Mouse (Mus musculus) hindbrain, embryonic 11.5 days (tissue): Measurements from ENCODE around the gene Upf1. TPM values are rescaled to one million over a fixed set of nuclear protein-coding genes. Genes with fewer than 3 reads are reported as not detected.

Experiments
- ATAC-seq: fragments of 200-750 bp; cut with Nextera tagmentation; 2 replicates; pipeline ENCODE4 v1.8.0; 2017; ENCODE audit warnings: mild to moderate bottlenecking, moderate TSS enrichment, moderate library complexity; ENCODE audit not compliant: low FRiP score
- DNase-seq: peaks from one replicate; pipeline ENCODE4 v3.0.0-alpha.2; 2015; ENCODE audit warnings: low spot score
- H3K27ac ChIP-seq: fragments of 300-500 bp; sonication (generic); 2 replicates; pipeline ENCODE4 v1.5.1; 2014; ENCODE audit warnings: mild to moderate bottlenecking, low read depth, low read length
- H3K27me3 ChIP-seq: fragments of 300-500 bp; sonication (generic); 2 replicates; pipeline ENCODE4 v1.6.1; 2014; ENCODE audit warnings: mild to moderate bottlenecking, low read length, moderate library complexity, mixed read lengths; ENCODE audit not compliant: control insufficient read depth, insufficient read depth
- H3K36me3 ChIP-seq: fragments of 300-500 bp; sonication (generic); 2 replicates; pipeline ENCODE4 v1.6.1; 2014; ENCODE audit warnings: mild to moderate bottlenecking, low read length, moderate library complexity, mixed read lengths; ENCODE audit not compliant: control insufficient read depth, insufficient read depth
- H3K4me1 ChIP-seq: fragments of 300-500 bp; sonication (generic); replicated peaks from 2 replicates; pipeline ENCODE4 v1.6.1; 2014; ENCODE audit warnings: low read length, mixed read lengths; ENCODE audit not compliant: control insufficient read depth, insufficient read depth
- H3K4me2 ChIP-seq: fragments of 300-500 bp; sonication (generic); replicated peaks from 2 replicates; pipeline ENCODE4 v1.6.1; 2014; ENCODE audit warnings: mild to moderate bottlenecking, low read depth, low read length
- H3K4me3 ChIP-seq: fragments of 300-500 bp; sonication (generic); 2 replicates; pipeline ENCODE4 v1.5.1; 2014; ENCODE audit warnings: low read depth, low read length
- H3K9ac ChIP-seq: fragments of 300-500 bp; sonication (generic); 2 replicates; pipeline ENCODE4 v1.6.1; 2014; ENCODE audit warnings: low read depth, low read length
- H3K9me3 ChIP-seq: fragments of 300-500 bp; sonication (generic); 2 replicates; pipeline ENCODE4 v1.6.1; 2016; ENCODE audit warnings: low read length; ENCODE audit not compliant: control insufficient read depth
- whole genome bisulfite sequencing: fragments of 180-500 bp; shearing (Covaris S2); extraction: QIAGEN DNeasy Blood & Tissue Kit; methylation state at CpG from one replicate; pipeline ENCODE4 v1.1.7; 2014; 5-methylcytosine and 5-hydroxymethylcytosine counted together
- polyA plus RNA-seq: library from polyadenylated mRNA; unstranded; fragments of >200 nt; fragmentation: Nextera tagmentation; extraction: Ambion mirVana; gene quantifications from 2 replicates; pipeline ENCODE4 v1.2.1, GENCODE M21; 2014

The Upf1 gene
- polyA plus RNA-seq, 1 experiment from 2014 or later = 21.4 TPM

GRCm38 (mm10) chr8:70366588-70366987, 13.5 kb upstream of the Upf1 start:
- no peak overlapping the region for H3K27ac ChIP-seq
- no peak overlapping the region for H3K4me2 ChIP-seq
- peaks cover 3% of the 10 kb centered on the region for H3K27me3 ChIP-seq
- no peaks in the 10 kb centered on the region for H3K9me3 ChIP-seq
- H3K4me3 ChIP-seq = no peak overlapping the region
- H3K9ac ChIP-seq = no peak overlapping the region
- no peak for DNase-seq
- no peak for ATAC-seq
- no peaks in the 10 kb centered on the region for H3K36me3 ChIP-seq
- H3K4me1 ChIP-seq = no peaks in the 10 kb centered on the region
- 74% methylated on average over 5 of the region's 5 CpGs for WGBS

GRCm38 (mm10) chr8:70364066-70364465, 11.0 kb upstream of the Upf1 start:
- Histone ChIP-seq H3K27ac (no peak overlapping the region), H3K27me3 (no peaks in the 10 kb centered on the region), H3K4me1 (no peaks in the 10 kb centered on the region), H3K9ac (no peak overlapping the region), H3K36me3 (no peaks in the 10 kb centered on the region), H3K9me3 (no peaks in the 10 kb centered on the region), H3K4me3 (no peak overlapping the region), H3K4me2 (no peak overlapping the region)
- ATAC-seq = no peak
- no peak for DNase-seq
- WGBS = 27% methylated on average over 5 of the region's 5 CpGs

GRCm38 (mm10) chr8:70361484-70362032, 8.5 kb upstream of the Upf1 start:
- H3K4me3 ChIP-seq = no peak overlapping the region
- no peak overlapping the region for H3K27ac ChIP-seq
- no peaks in the 10 kb centered on the region for H3K9me3 ChIP-seq
- no peaks in the 10 kb centered on the region for H3K4me1 ChIP-seq
- H3K27me3 ChIP-seq = no peaks in the 10 kb centered on the region
- H3K9ac ChIP-seq = no peak overlapping the region
- no peak for DNase-seq
- 74% methylated on average over 10 of the region's 10 CpGs for WGBS
- no peak for ATAC-seq
- no peak overlapping the region for H3K4me2 ChIP-seq
- H3K36me3 ChIP-seq = no peaks in the 10 kb centered on the region

GRCm38 (mm10) chr8:70360769-70361168, 7.7 kb upstream of the Upf1 start:
- no peak overlapping the region for H3K9ac ChIP-seq
- H3K4me2 ChIP-seq = no peak overlapping the region
- H3K27ac ChIP-seq = no peak overlapping the region
- WGBS = 48% methylated on average over 4 of the region's 4 CpGs
- no peak for ATAC-seq
- H3K36me3 ChIP-seq = no peaks in the 10 kb centered on the region
- no peak overlapping the region for H3K4me3 ChIP-seq
- no peaks in the 10 kb centered on the region for H3K4me1 ChIP-seq
- DNase-seq = no peak
- no peaks in the 10 kb centered on the region for H3K27me3 ChIP-seq
- no peaks in the 10 kb centered on the region for H3K9me3 ChIP-seq

GRCm38 (mm10) chr8:70359411-70359810, 6.3 kb upstream of the Upf1 start:
- no peak for ATAC-seq
- H3K36me3 ChIP-seq = no peaks in the 10 kb centered on the region
- no peaks in the 10 kb centered on the region for H3K9me3 ChIP-seq
- no peak for DNase-seq
- no peak overlapping the region for H3K4me2 ChIP-seq
- 45% methylated on average over 3 of the region's 3 CpGs for WGBS
- H3K4me1 ChIP-seq = no peaks in the 10 kb centered on the region
- no peak overlapping the region for H3K4me3 ChIP-seq
- H3K9ac ChIP-seq = no peak overlapping the region
- no peak overlapping the region for H3K27ac ChIP-seq
- no peaks in the 10 kb centered on the region for H3K27me3 ChIP-seq

GRCm38 (mm10) chr8:70356111-70356510, 3.0 kb upstream of the Upf1 start:
- no peak overlapping the region for H3K27ac ChIP-seq
- no peaks in the 10 kb centered on the region for H3K36me3 ChIP-seq
- H3K4me1 ChIP-seq = peaks cover 13% of the 10 kb centered on the region
- no peak for DNase-seq
- ATAC-seq = no peak
- no peaks in the 10 kb centered on the region for H3K27me3 ChIP-seq
- no peak overlapping the region for H3K4me2 ChIP-seq
- no peak overlapping the region for H3K4me3 ChIP-seq
- 92% methylated on average over 1 of the region's 1 CpGs for WGBS
- H3K9me3 ChIP-seq = no peaks in the 10 kb centered on the region
- H3K9ac ChIP-seq = no peak overlapping the region

- Histone ChIP-seq H3K4me3 (peak overlapping the region; percentile 96), H3K9me3 (no peaks in the 10 kb centered on the region), H3K9ac (peak overlapping the region; percentile 49; the same call in 1 of the 2 replicates), H3K4me1 (peaks cover 19% of the 10 kb centered on the region), H3K4me2 (peak overlapping the region; percentile 52), H3K27me3 (no peaks in the 10 kb centered on the region), H3K27ac (peak overlapping the region; percentile 37; the same call in 1 of the 2 replicates), H3K36me3 (no peaks in the 10 kb centered on the region)
- WGBS = 66% methylated on average over 4 of the region's 4 CpGs
- DNase-seq (no peak), ATAC-seq (no peak)
Measured at GRCm38 (mm10) chr8:70354004-70354403, 926 bp upstream of the Upf1 start.

GRCm38 (mm10) chr8:70352657-70353151, 374 bp downstream of the Upf1 start:
- ATAC-seq (peak; percentile 42), DNase-seq (peak; percentile 61)
- no peaks in the 10 kb centered on the region for H3K36me3 ChIP-seq
- H3K27ac ChIP-seq = peak overlapping the region; percentile 80
- peaks cover 19% of the 10 kb centered on the region for H3K4me1 ChIP-seq
- peak overlapping the region; percentile 96 for H3K4me3 ChIP-seq
- H3K4me2 ChIP-seq = peak overlapping the region; percentile 65
- H3K27me3 ChIP-seq = no peaks in the 10 kb centered on the region
- H3K9ac ChIP-seq = peak overlapping the region; percentile 93
- under 1% methylated on average over 42 of the region's 64 CpGs for WGBS
- no peaks in the 10 kb centered on the region for H3K9me3 ChIP-seq

GRCm38 (mm10) chr8:70352000-70352384, 1.1 kb downstream of the Upf1 start:
- ATAC-seq = no peak
- no peaks in the 10 kb centered on the region for H3K9me3 ChIP-seq
- peak overlapping the region; percentile 93 for H3K9ac ChIP-seq
- no peaks in the 10 kb centered on the region for H3K27me3 ChIP-seq
- peak overlapping the region; percentile 96 for H3K4me3 ChIP-seq
- no peak for DNase-seq
- peaks cover 19% of the 10 kb centered on the region for H3K4me1 ChIP-seq
- peak overlapping the region; percentile 65 for H3K4me2 ChIP-seq
- H3K36me3 ChIP-seq = no peaks in the 10 kb centered on the region
- H3K27ac ChIP-seq = no peak overlapping the region
- whole genome bisulfite sequencing = 27% methylated on average over 3 of the region's 3 CpGs
